Mouse (Mus musculus) E14TG2a.4 (cell line): Measurements from ENCODE around the gene Nkain1.

Experiments
- H3K27me3 ChIP-seq: 2 replicates; pipeline ENCODE4 v1.6.1; 2014; ENCODE audit warnings: low read length, control low read depth; ENCODE audit not compliant: insufficient read depth
- H3K36me3 ChIP-seq: 2 replicates; pipeline ENCODE4 v1.6.1; 2014; ENCODE audit warnings: low read length, control low read depth; ENCODE audit not compliant: insufficient read depth
- H3K4me1 ChIP-seq: replicated peaks from 2 replicates; pipeline ENCODE4 v1.6.1; 2014; ENCODE audit warnings: low read depth, low read length, control low read depth
- H3K4me3 ChIP-seq: replicated peaks from 2 replicates; pipeline ENCODE4 v1.5.1; 2014; ENCODE audit warnings: mild to moderate bottlenecking, low read length
- H3K9me3 ChIP-seq: 2 replicates; pipeline ENCODE4 v1.6.1; 2014; ENCODE audit warnings: low read length, control low read depth
- CTCF ChIP-seq: conservative IDR thresholded peaks from 2 replicates; pipeline ENCODE4 v1.5.1; 2014; ENCODE audit warnings: low read length
- NANOG ChIP-seq: IDR thresholded peaks from 2 replicates; pipeline ENCODE4 v1.6.1; 2014; ENCODE audit warnings: borderline replicate concordance, low read length, mixed read lengths
- POU5F1 ChIP-seq: IDR thresholded peaks from 2 replicates; pipeline ENCODE4 v1.6.1; 2014; ENCODE audit warnings: low read length, borderline replicate concordance

Nkain1 gene

GRCm38 (mm10) chr4:130543121-130543520, 30.9 kb downstream of the Nkain1 start:
- no peaks in the 10 kb centered on the region for H3K27me3 ChIP-seq
- H3K36me3 ChIP-seq, result peaks cover 7% of the 10 kb centered on the region; the same call in 1 of the 2 replicates
- no peaks in the 10 kb centered on the region for H3K9me3 ChIP-seq
- TF ChIP-seq CTCF (no peak), NANOG (no peak), POU5F1 (no peak)
- H3K4me1 ChIP-seq, result peaks cover 43% of the 10 kb centered on the region
- H3K4me3 ChIP-seq, result no peak overlapping the region

GRCm38 (mm10) chr4:130540831-130541230, 33.1 kb downstream of the Nkain1 start:
- Histone ChIP-seq H3K36me3 (peaks cover 11% of the 10 kb centered on the region; the same call in 1 of the 2 replicates), H3K4me1 (peaks cover 40% of the 10 kb centered on the region)
- TF ChIP-seq POU5F1, result no peak
- no peak for TF ChIP-seq NANOG
- TF ChIP-seq CTCF, result no peak

DNA sequence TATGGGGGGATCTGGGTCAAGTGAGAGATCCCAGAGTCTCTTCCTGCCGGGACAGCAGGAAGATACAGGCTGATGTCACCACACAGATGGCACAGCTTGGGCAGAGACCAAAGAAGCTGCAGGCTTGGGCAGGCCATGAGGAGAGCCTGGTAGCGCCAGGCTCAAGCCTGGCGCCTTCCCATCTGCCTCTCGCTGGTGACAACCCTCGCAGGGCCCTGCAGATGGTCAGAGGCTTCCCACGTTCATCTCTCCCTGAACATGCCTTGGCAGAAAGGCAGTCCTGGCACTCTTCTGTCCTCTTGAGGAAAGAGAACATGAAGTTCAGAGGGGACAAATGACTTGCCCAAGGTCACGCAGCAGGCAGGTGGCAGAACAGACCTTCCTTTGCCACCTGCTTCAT, 34.3 kb downstream of the Nkain1 start:
- Histone ChIP-seq H3K4me1 (peaks cover 37% of the 10 kb centered on the region), H3K36me3 (peaks cover 16% of the 10 kb centered on the region), H3K27me3 (no peaks in the 10 kb centered on the region), H3K4me3 (no peak overlapping the region), H3K9me3 (peaks cover 9% of the 10 kb centered on the region)
- TF ChIP-seq CTCF, result no peak
- no peak for TF ChIP-seq NANOG
- no peak for TF ChIP-seq POU5F1

More at GRCm38 (mm10) chr4:130540831-130541230, 33.1 kb downstream of the Nkain1 start:
- Histone ChIP-seq H3K4me3 (no peak overlapping the region), H3K9me3 (peaks cover 1% of the 10 kb centered on the region; the same call in 1 of the 2 replicates), H3K27me3 (no peaks in the 10 kb centered on the region)

DNA sequence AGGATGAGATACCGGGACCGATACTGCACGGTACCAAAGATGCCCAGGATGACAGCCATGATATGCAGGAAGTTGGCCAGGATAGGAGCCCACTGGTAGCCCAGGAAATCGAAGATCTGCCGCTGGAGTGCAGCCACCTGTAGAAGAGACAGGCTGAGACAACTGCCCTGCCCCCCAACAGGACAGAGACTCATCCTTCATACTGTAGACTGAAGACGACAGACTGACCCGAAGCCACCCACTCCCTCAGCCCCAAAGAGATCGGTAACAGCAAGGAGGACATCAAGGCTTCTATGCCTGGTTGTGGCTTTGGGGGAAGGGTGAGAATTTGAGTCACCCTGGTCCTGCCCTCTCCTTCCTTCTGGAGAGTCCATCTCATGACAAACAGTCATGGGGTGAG, 34.9 kb downstream of the Nkain1 start:
- Histone ChIP-seq H3K4me3 (no peak overlapping the region), H3K36me3 (peaks cover 16% of the 10 kb centered on the region), H3K4me1 (peaks cover 34% of the 10 kb centered on the region), H3K27me3 (no peaks in the 10 kb centered on the region), H3K9me3 (peaks cover 9% of the 10 kb centered on the region)
- TF ChIP-seq POU5F1 (no peak), CTCF (no peak), NANOG (no peak)

DNA sequence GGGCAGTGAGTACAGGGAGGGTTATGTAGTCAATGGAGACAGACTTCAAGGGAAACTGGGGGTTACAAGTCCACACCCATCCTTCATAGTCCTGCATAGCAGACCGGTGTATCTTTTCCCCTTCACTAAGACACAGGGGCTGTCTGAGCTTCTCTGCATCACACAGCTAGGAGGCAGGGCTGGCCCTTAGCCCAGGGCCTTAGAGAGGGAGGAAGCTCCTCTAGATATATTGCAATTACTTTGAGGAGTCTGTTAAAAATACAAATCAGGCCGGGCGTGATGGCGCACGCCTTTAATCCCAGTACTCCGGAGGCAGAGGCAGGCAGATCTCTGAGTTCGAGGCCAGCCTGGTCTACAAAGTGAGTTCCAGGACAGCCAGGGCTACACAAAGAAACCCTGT, 36.6 kb downstream of the Nkain1 start:
- H3K9me3 ChIP-seq, result peaks cover 9% of the 10 kb centered on the region
- H3K27me3 ChIP-seq, result no peaks in the 10 kb centered on the region
- TF ChIP-seq CTCF, result no peak
- TF ChIP-seq NANOG, result no peak
- TF ChIP-seq POU5F1, result no peak
- H3K36me3 ChIP-seq, result peaks cover 26% of the 10 kb centered on the region
- no peak overlapping the region for H3K4me3 ChIP-seq
- H3K4me1 ChIP-seq, result peaks cover 41% of the 10 kb centered on the region

GRCm38 (mm10) chr4:130535789-130536188, 38.2 kb downstream of the Nkain1 start:
- peaks cover 32% of the 10 kb centered on the region for H3K36me3 ChIP-seq
- peaks cover 9% of the 10 kb centered on the region for H3K9me3 ChIP-seq
- peak; percentile 52 for TF ChIP-seq CTCF
- no peak for TF ChIP-seq NANOG
- H3K27me3 ChIP-seq, result no peaks in the 10 kb centered on the region
- H3K4me1 ChIP-seq, result peaks cover 46% of the 10 kb centered on the region
- H3K4me3 ChIP-seq, result no peak overlapping the region

GRCm38 (mm10) chr4:130533975-130534374, 40.0 kb downstream of the Nkain1 start:
- Histone ChIP-seq H3K27me3 (no peaks in the 10 kb centered on the region), H3K4me1 (peaks cover 57% of the 10 kb centered on the region), H3K36me3 (peaks cover 38% of the 10 kb centered on the region), H3K4me3 (no peak overlapping the region), H3K9me3 (peaks cover 9% of the 10 kb centered on the region)
- TF ChIP-seq NANOG (no peak), CTCF (peak; percentile 98), POU5F1 (no peak)

DNA sequence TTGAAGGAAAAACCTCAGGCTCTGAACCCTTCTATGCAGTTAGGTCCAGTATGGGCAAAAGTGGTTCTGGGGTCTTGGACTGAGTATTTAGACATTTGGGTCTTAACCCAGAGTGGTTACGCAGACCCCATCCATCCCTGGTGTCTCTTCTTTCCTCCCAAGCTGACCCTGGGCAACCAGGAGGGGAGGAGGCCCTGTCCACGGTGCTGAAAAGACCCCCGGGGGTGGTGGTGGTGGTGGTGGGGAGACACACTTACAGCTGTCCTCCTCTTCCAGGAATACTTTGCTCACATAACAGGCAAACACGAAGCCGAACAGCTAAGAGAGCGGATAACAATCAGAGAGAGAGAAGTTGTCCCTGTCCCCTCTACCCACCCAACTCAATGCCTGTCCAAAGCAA, 41.6 kb downstream of the Nkain1 start:
- no peak for TF ChIP-seq CTCF
- no peak for TF ChIP-seq NANOG
- TF ChIP-seq POU5F1, result no peak
- H3K9me3 ChIP-seq, result peaks cover 13% of the 10 kb centered on the region
- no peaks in the 10 kb centered on the region for H3K27me3 ChIP-seq
- H3K4me3 ChIP-seq, result peak overlapping the region; percentile 59
- peaks cover 33% of the 10 kb centered on the region for H3K36me3 ChIP-seq
- H3K4me1 ChIP-seq, result peaks cover 53% of the 10 kb centered on the region

DNA sequence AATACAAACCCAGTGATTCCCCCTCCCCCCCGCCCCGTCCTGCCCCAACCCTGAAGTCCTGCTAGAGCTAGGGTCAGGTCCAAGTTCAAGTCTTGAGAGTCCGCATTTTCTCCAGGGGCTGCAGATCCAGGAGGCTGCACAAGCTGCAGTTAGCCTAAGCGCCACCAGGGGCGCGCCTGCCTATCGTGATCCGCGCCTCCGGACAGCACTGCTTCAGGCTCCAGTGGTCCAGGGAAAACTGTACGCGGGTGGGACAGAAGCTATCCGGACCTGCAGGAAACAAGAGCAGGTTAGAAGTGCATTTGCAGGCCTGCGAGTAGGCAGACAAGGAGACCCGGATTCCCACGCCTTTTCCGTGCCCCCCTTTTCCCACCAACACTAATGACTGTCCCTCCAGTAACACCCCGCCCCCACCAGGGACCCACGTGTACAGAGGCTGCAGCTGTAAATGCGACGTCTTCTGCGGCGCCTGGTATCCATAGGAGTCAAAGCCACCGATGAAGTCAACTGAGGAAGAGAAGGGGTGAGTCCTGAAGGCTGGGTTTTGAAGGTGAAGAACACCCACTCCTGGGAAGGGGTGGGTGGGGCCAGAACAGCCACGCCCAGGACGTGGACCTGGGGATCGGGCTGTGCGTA, 42.2 kb downstream of the Nkain1 start:
- Histone ChIP-seq H3K4me1 (peaks cover 47% of the 10 kb centered on the region), H3K27me3 (no peaks in the 10 kb centered on the region), H3K9me3 (peaks cover 13% of the 10 kb centered on the region), H3K4me3 (peak overlapping the region; percentile 59), H3K36me3 (peaks cover 33% of the 10 kb centered on the region)
- peak; percentile 82 for TF ChIP-seq CTCF
- no peak for TF ChIP-seq POU5F1
